ENCODE assay signal across 13 mouse cellular contexts in the genomic region with DNA sequence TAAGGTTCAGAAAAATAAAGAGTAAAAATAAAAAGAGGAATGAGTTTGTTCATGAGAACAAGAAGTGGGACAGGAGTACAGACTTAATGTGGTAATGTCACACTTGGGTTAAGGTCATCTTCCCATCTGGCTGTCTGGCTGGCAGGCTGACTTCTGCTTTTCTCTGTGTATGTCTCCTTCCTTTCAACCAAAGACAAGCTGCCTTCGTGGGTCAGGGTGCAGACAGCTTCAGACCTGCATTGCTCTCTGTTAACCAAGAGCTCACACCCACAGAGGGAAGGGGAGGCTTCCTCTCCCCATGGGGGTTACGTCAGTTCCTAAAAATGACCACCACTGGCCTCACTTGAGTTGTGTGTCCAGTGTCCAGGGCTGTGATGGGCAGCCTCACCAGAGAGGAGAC. TPM values are rescaled to one million over a fixed set of nuclear protein-coding genes. Genes with fewer than 3 reads are reported as not detected.
DNase-seq lines count a peak whose midpoint lies in the region; ATAC-seq and TF ChIP-seq lines count a peak whose summit lies in the region.
"Had no signal": no experiment of that assay in that cellular context is flagged by ENCODE, and none has a peak within 500 bp of the region (broad histone marks: within the 10 kb centered on the region; RNA-seq: fewer than 3 reads in every experiment).

No protein-coding gene starts in this region.

- TF ChIP-seq CTCF in liver, adult 2 months (IDR thresholded peaks at IDR 0.05; ENCODE audit: low read depth, low read length): no peak
- TF ChIP-seq CTCF in G1E (IDR thresholded peaks at IDR 0.05; ENCODE audit: low read depth, low read length): no peak

- H3K27me3 ChIP-seq in liver, adult 2 months (ENCODE audit: control insufficient read depth, insufficient read depth, low read length): no peaks in the 10 kb centered on the region
- no peaks in the 10 kb centered on the region for H3K27me3 ChIP-seq in G1E (ENCODE audit: insufficient read depth, low read length)
- H3K27me3 ChIP-seq: neural tube, embryonic 12.5 days had no signal

- DNase-seq in liver, adult 2 months (ENCODE audit: extremely low read depth, low read depth, low spot score): peak; percentile 55
- DNase-seq in liver (no peak), G1E (ENCODE audit: low spot score) (no peak)
- no peak for DNase-seq in right cerebral cortex, postnatal 4 days
- DNase-seq in urinary bladder, postnatal 14 days (ENCODE audit: low spot score): no peak
- DNase-seq: kidney, postnatal 25 days; right cerebral cortex, postnatal 14 days; thymus, adult 18-20 months had no signal

- ATAC-seq in G1E (ENCODE audit: extremely low read depth, insufficient number of reproducible peaks, low FRiP score, poor library complexity, severe bottlenecking): peak; percentile 48; the same call in 1 of the 2 replicates
- peak; percentile 55 for ATAC-seq in common myeloid progenitor, adult 5-6 weeks (replicated peaks; ENCODE audit: low read depth, poor library complexity, severe bottlenecking)
- peak; percentile 64 for ATAC-seq in megakaryocyte progenitor cell, adult 5-6 weeks (replicated peaks; ENCODE audit: poor library complexity)
- ATAC-seq in erythroblast, adult 5-6 weeks (replicated peaks; ENCODE audit: low FRiP score, poor library complexity, severe bottlenecking): no peak
- ATAC-seq: hindbrain, postnatal 0 days had no signal

- H3K4me3 ChIP-seq in liver, adult 2 months (ENCODE audit: insufficient read depth, low read depth, low read length): no peak overlapping the region
- H3K4me3 ChIP-seq in G1E (ENCODE audit: low read depth, low read length): no peak overlapping the region
- H3K4me3 ChIP-seq: neural tube, embryonic 12.5 days had no signal

- no peaks in the 10 kb centered on the region for H3K9me3 ChIP-seq in G1E (replicated peaks)
- H3K9me3 ChIP-seq: neural tube, embryonic 12.5 days had no signal

- TF ChIP-seq POLR2A in liver, adult 2 months (IDR thresholded peaks at IDR 0.05; ENCODE audit: extremely low read depth, insufficient read depth, low read length): no peak

- no peaks in the 10 kb centered on the region for H3K4me1 ChIP-seq in liver, adult 2 months (ENCODE audit: control insufficient read depth, insufficient read depth, low read length)
- H3K4me1 ChIP-seq in G1E (ENCODE audit: insufficient read depth, low read depth, low read length): no peaks in the 10 kb centered on the region
- H3K4me1 ChIP-seq: neural tube, embryonic 12.5 days had no signal

- H3K9ac ChIP-seq in liver, adult 2 months (ENCODE audit: low read depth, low read length): no peak overlapping the region
- H3K9ac ChIP-seq: neural tube, embryonic 12.5 days had no signal

- no peak overlapping the region for H3K27ac ChIP-seq in liver, adult 2 months (replicated peaks; ENCODE audit: insufficient read depth, low read depth, low read length)
- H3K27ac ChIP-seq: hindbrain, postnatal 0 days; neural tube, embryonic 12.5 days had no signal

- H3K79me2 ChIP-seq in liver, adult 2 months (ENCODE audit: control insufficient read depth, insufficient read depth, low read length): no peaks in the 10 kb centered on the region

- WGBS in liver, adult 2 months: 60% methylated on average over 2 of the region's 2 CpGs

- no peaks in the 10 kb centered on the region for H3K36me3 ChIP-seq in liver, adult 2 months (ENCODE audit: control insufficient read depth, insufficient read depth, low read length)
- no peaks in the 10 kb centered on the region for H3K36me3 ChIP-seq in G1E (replicated peaks)
- H3K36me3 ChIP-seq: neural tube, embryonic 12.5 days had no signal

RNA-seq across cellular contexts. Expression of a gene that starts 37.6 kb away (rescaled TPM):
- total RNA-seq in liver, adult 2 months (2014; rRNA removed): 15.4 and 15.9 TPM in 2 replicates
- polyA plus RNA-seq in liver, adult 2 months (2012; rRNA removed): 3.2 and 3.9 TPM in 2 replicates
- total RNA-seq in G1E (2014; fragmentation: Nextera tagmentation) (26.6 and 27.5 TPM in 2 replicates), G1E (2017) (62.7 and 65.1 TPM in 2 replicates)
- 1.7 TPM in 2 replicates for polyA plus RNA-seq in G1E (2012)
- 26.1 and 27.8 TPM in 2 replicates for total RNA-seq in common myeloid progenitor, adult 5-6 weeks (2017)
- 18.4 and 19.5 TPM in 2 replicates for total RNA-seq in megakaryocyte progenitor cell, adult 5-6 weeks (2015)
- 19.9 and 23.1 TPM in 2 replicates for total RNA-seq in megakaryocyte progenitor cell, adult 5-6 weeks (2017)
- total RNA-seq in erythroblast, adult 5-6 weeks (2015; ENCODE audit: low replicate concordance): 5.0 and 6.3 TPM in 2 replicates
- total RNA-seq in erythroblast, adult 5-6 weeks (2017; ENCODE audit: low replicate concordance): 7.8 and 8.1 TPM in 2 replicates
